Mouse (Mus musculus): ENCODE data around the gene Kcnj10. TPM values are rescaled to one million over a fixed set of nuclear protein-coding genes. Genes with fewer than 3 reads are reported as not detected.

Gene Kcnj10
- polyA plus RNA-seq, 1 experiment, result not detected

DNA sequence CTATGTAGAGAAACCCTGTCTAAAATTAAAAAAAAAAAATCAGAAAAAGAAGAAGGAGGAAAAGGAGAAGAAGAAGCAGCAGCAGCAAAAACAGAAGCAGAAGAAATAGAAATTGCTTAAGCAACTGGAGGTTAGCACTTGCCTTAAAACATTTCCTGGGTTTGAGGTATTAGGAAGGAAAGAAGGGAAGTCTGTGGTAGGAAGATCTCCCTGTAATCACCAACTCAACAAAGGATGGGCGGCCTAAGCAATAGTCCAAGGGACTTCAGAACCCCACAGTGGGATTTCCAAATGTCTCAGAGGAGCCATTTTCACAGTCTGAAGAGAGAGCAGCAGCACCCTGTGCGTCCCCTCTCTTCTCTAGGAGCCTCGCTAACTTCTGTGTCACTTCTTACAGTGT is 11.4 kb downstream of the Kcnj10 start:
- Histone ChIP-seq H3K27me3 (ENCODE audit: control insufficient read depth, insufficient read depth, insufficient read length) (peaks cover 41% of the 10 kb centered on the region), H3ac (ENCODE audit: control insufficient read depth, insufficient read length) (no peak overlapping the region), H3K4me2 (ENCODE audit: low read depth) (no peak overlapping the region), H3K79me2 (ENCODE audit: control insufficient read depth, insufficient read depth) (no peaks in the 10 kb centered on the region), H3K4me3 (no peak overlapping the region), H3K36me3 (ENCODE audit: control insufficient read depth, insufficient read depth) (no peaks in the 10 kb centered on the region)
- no peak for TF ChIP-seq POLR2A (IDR thresholded peaks at IDR 0.05; ENCODE audit: insufficient read length, low read depth)
- no peak for TF ChIP-seq SRF (IDR thresholded peaks at IDR 0.05; ENCODE audit: control insufficient read depth, insufficient read length, low read depth)
- no peak for TF ChIP-seq MYOD1 (IDR thresholded peaks at IDR 0.05; ENCODE audit: control insufficient read depth in 1 of 3, insufficient read length in 2 of 3, low read depth in 2 of 3)
- TF ChIP-seq TCF3 (IDR thresholded peaks at IDR 0.05; ENCODE audit: insufficient read length, low read depth), result no peak
- TF ChIP-seq MYOG (IDR thresholded peaks at IDR 0.05; ENCODE audit: control insufficient read depth in 1 of 3, insufficient read depth in 1 of 3, insufficient read length in 2 of 3, low read depth in 2 of 3), result no peak
- TF ChIP-seq TCF12 (IDR thresholded peaks at IDR 0.05; ENCODE audit: insufficient read depth, poor library complexity, severe bottlenecking), result no peak
- TF ChIP-seq MAX (IDR thresholded peaks at IDR 0.05; ENCODE audit: low read depth), result no peak

- Histone ChIP-seq H3ac (ENCODE audit: control insufficient read depth, insufficient read length) (no peak overlapping the region), H3K79me2 (ENCODE audit: control insufficient read depth, insufficient read depth) (no peaks in the 10 kb centered on the region), H3K36me3 (ENCODE audit: control insufficient read depth, insufficient read depth) (no peaks in the 10 kb centered on the region), H3K4me2 (ENCODE audit: low read depth) (no peak overlapping the region), H3K4me3 (no peak overlapping the region), H3K27me3 (ENCODE audit: control insufficient read depth, insufficient read depth, insufficient read length) (peaks cover 38% of the 10 kb centered on the region)
- TF ChIP-seq POLR2AphosphoS2 (IDR thresholded peaks at IDR 0.05; ENCODE audit: insufficient read length, low read depth) (no peak), CEBPB (IDR thresholded peaks at IDR 0.05; ENCODE audit: insufficient read depth, poor library complexity, severe bottlenecking) (no peak), MAX (IDR thresholded peaks at IDR 0.05; ENCODE audit: low read depth) (no peak), SRF (IDR thresholded peaks at IDR 0.05; ENCODE audit: control insufficient read depth, insufficient read length, low read depth) (no peak), E2F4 (IDR thresholded peaks at IDR 0.05; ENCODE audit: insufficient read depth) (no peak), USF1 (IDR thresholded peaks at IDR 0.05; ENCODE audit: low read depth) (no peak), TCF3 (IDR thresholded peaks at IDR 0.05; ENCODE audit: insufficient read length, low read depth) (no peak), REST (IDR thresholded peaks at IDR 0.05; ENCODE audit: insufficient read depth, insufficient read length) (no peak), MYOG (IDR thresholded peaks at IDR 0.05; ENCODE audit: control insufficient read depth in 1 of 3, insufficient read depth in 1 of 3, insufficient read length in 2 of 3, low read depth in 2 of 3) (no peak), MYOD1 (IDR thresholded peaks at IDR 0.05; ENCODE audit: control insufficient read depth in 1 of 3, insufficient read length in 2 of 3, low read depth in 2 of 3) (no peak), TCF12 (IDR thresholded peaks at IDR 0.05; ENCODE audit: insufficient read depth, poor library complexity, severe bottlenecking) (no peak), POLR2A (IDR thresholded peaks at IDR 0.05; ENCODE audit: insufficient read length, low read depth) (no peak)
These were observed 14.3 kb downstream of the Kcnj10 start for GRCm38 (mm10) chr1:172355336-172355735.

DNA sequence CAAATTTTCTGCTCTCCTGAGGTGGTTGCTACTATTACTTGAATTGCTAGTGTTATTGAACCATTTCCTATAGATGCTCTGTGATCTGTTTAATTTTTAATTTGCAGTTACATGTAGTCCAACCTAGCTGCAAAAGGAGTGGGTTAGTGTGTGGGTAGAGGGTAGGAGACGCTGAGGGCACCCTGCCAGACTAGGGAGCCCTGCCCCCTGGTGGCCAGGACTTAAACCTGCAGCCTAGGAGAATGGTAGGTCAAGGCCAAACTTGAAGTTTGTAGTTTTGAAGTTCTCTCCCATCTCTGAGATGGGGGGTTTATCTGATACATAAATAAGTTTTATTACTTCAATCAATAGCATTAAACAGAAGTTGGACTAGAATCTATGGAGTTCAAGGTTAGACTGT is 16.5 kb downstream of the Kcnj10 start:
- no peaks in the 10 kb centered on the region for H3K79me2 ChIP-seq (ENCODE audit: control insufficient read depth, insufficient read depth)
- H3K4me2 ChIP-seq (ENCODE audit: low read depth), result no peak overlapping the region
- H3K36me3 ChIP-seq (ENCODE audit: control insufficient read depth, insufficient read depth), result no peaks in the 10 kb centered on the region
- H3K4me3 ChIP-seq, result no peak overlapping the region
- peaks cover 41% of the 10 kb centered on the region for H3K27me3 ChIP-seq (ENCODE audit: control insufficient read depth, insufficient read depth, insufficient read length)
- H3ac ChIP-seq (ENCODE audit: control insufficient read depth, insufficient read length), result no peak overlapping the region
- TF ChIP-seq POLR2A (IDR thresholded peaks at IDR 0.05; ENCODE audit: insufficient read length, low read depth) (no peak), USF1 (IDR thresholded peaks at IDR 0.05; ENCODE audit: low read depth) (no peak), TCF3 (IDR thresholded peaks at IDR 0.05; ENCODE audit: insufficient read length, low read depth) (no peak)

DNA sequence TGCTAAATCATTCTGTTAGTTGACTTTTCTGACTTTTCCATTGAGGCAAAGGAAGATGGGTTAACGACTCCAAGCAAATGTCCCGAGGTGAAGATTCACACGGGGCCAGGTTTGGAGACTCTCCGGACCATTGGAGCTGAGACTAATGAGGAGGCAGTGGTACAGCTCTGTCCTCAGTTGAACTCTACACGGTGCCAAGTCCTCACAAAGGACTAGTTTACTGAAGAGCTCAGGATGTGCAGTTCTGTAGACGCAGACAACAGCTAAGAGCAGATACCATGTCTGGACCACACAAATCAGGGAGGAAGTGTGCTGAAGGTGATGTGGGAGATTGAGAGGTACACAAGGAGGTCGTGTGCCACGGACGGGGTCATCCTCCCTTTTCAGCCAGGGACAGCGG is 17.3 kb downstream of the Kcnj10 start:
- Histone ChIP-seq H3K79me2 (ENCODE audit: control insufficient read depth, insufficient read depth) (no peaks in the 10 kb centered on the region), H3K4me3 (no peak overlapping the region), H3K4me2 (ENCODE audit: low read depth) (no peak overlapping the region), H3K27me3 (ENCODE audit: control insufficient read depth, insufficient read depth, insufficient read length) (peaks cover 34% of the 10 kb centered on the region), H3ac (ENCODE audit: control insufficient read depth, insufficient read length) (no peak overlapping the region), H3K36me3 (ENCODE audit: control insufficient read depth, insufficient read depth) (no peaks in the 10 kb centered on the region)
- TF ChIP-seq SRF (IDR thresholded peaks at IDR 0.05; ENCODE audit: control insufficient read depth, insufficient read length, low read depth) (no peak), TCF3 (IDR thresholded peaks at IDR 0.05; ENCODE audit: insufficient read length, low read depth) (no peak), USF1 (IDR thresholded peaks at IDR 0.05; ENCODE audit: low read depth) (no peak), MYOG (IDR thresholded peaks at IDR 0.05; ENCODE audit: control insufficient read depth in 1 of 3, insufficient read depth in 1 of 3, insufficient read length in 2 of 3, low read depth in 2 of 3) (no peak), REST (IDR thresholded peaks at IDR 0.05; ENCODE audit: insufficient read depth, insufficient read length) (no peak), TCF12 (IDR thresholded peaks at IDR 0.05; ENCODE audit: insufficient read depth, poor library complexity, severe bottlenecking) (no peak), POLR2A (IDR thresholded peaks at IDR 0.05; ENCODE audit: insufficient read length, low read depth) (no peak), POLR2AphosphoS2 (IDR thresholded peaks at IDR 0.05; ENCODE audit: insufficient read length, low read depth) (no peak), CEBPB (IDR thresholded peaks at IDR 0.05; ENCODE audit: insufficient read depth, poor library complexity, severe bottlenecking) (no peak), E2F4 (IDR thresholded peaks at IDR 0.05; ENCODE audit: insufficient read depth) (no peak), MYOD1 (IDR thresholded peaks at IDR 0.05; ENCODE audit: control insufficient read depth in 1 of 3, insufficient read length in 2 of 3, low read depth in 2 of 3) (no peak), MAX (IDR thresholded peaks at IDR 0.05; ENCODE audit: low read depth) (no peak)

DNA sequence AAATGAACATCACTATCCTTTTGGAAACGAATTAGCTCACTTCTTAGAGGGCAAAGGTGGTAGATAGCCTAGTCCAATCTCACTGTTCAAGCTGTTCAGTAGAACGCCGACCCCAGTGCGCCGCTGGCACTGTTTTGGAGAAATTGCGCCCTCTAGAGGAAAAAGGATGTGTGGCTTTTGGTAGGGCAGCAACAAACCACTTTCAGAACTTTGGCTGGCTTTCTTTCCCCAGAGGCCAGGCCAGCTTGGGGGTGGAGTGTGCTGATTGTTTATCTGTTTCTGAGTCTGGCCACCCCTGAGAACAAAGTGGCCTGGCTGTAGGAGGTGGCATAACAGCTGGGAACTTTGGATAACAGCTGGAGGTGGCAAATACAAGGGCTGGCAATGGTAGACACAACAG is 23.7 kb downstream of the Kcnj10 start:
- H3ac ChIP-seq (ENCODE audit: control insufficient read depth, insufficient read length), result no peak overlapping the region
- H3K4me3 ChIP-seq, result no peak overlapping the region
- H3K36me3 ChIP-seq (ENCODE audit: control insufficient read depth, insufficient read depth), result no peaks in the 10 kb centered on the region
- peaks cover 20% of the 10 kb centered on the region for H3K27me3 ChIP-seq (ENCODE audit: control insufficient read depth, insufficient read depth, insufficient read length)
- H3K4me2 ChIP-seq (ENCODE audit: low read depth), result no peak overlapping the region
- no peaks in the 10 kb centered on the region for H3K79me2 ChIP-seq (ENCODE audit: control insufficient read depth, insufficient read depth)
- TF ChIP-seq CEBPB (IDR thresholded peaks at IDR 0.05; ENCODE audit: insufficient read depth, poor library complexity, severe bottlenecking) (no peak), MYOG (IDR thresholded peaks at IDR 0.05; ENCODE audit: control insufficient read depth in 1 of 3, insufficient read depth in 1 of 3, insufficient read length in 2 of 3, low read depth in 2 of 3) (no peak), USF1 (IDR thresholded peaks at IDR 0.05; ENCODE audit: low read depth) (no peak), TCF12 (IDR thresholded peaks at IDR 0.05; ENCODE audit: insufficient read depth, poor library complexity, severe bottlenecking) (no peak), MYOD1 (IDR thresholded peaks at IDR 0.05; ENCODE audit: control insufficient read depth in 1 of 3, insufficient read length in 2 of 3, low read depth in 2 of 3) (no peak), REST (IDR thresholded peaks at IDR 0.05; ENCODE audit: insufficient read depth, insufficient read length) (no peak), POLR2A (IDR thresholded peaks at IDR 0.05; ENCODE audit: insufficient read length, low read depth) (no peak), SRF (IDR thresholded peaks at IDR 0.05; ENCODE audit: control insufficient read depth, insufficient read length, low read depth) (no peak), POLR2AphosphoS2 (IDR thresholded peaks at IDR 0.05; ENCODE audit: insufficient read length, low read depth) (no peak), MAX (IDR thresholded peaks at IDR 0.05; ENCODE audit: low read depth) (no peak), E2F4 (IDR thresholded peaks at IDR 0.05; ENCODE audit: insufficient read depth) (no peak), TCF3 (IDR thresholded peaks at IDR 0.05; ENCODE audit: insufficient read length, low read depth) (no peak)

Measured in myocyte (in vitro differentiated cells).